Mouse (Mus musculus): ENCODE measurements around the gene Cldn9. TPM values are rescaled to one million over a fixed set of nuclear protein-coding genes. Genes with fewer than 3 reads are reported as not detected.

Gene Cldn9
- total and polyA plus RNA-seq, 3 experiments = not detected

GRCm38 (mm10) chr17:23654410-23654809 lies 29.4 kb downstream of the Cldn9 start:
- H3K36me3 ChIP-seq (ENCODE audit: control insufficient read depth, insufficient read depth, low read length) = no peaks in the 10 kb centered on the region
- TF ChIP-seq EP300 (IDR thresholded peaks at IDR 0.05; ENCODE audit: insufficient read depth, low read depth, low read length) (no peak), CTCF (IDR thresholded peaks at IDR 0.05) (no peak), POLR2A (IDR thresholded peaks at IDR 0.05; ENCODE audit: insufficient read depth, low read depth, low read length) (no peak)
- DNase-seq = no peak
- H3K79me2 ChIP-seq (replicated peaks; ENCODE audit: control insufficient read depth, insufficient read depth, low read length) = no peaks in the 10 kb centered on the region
- H3K4me1 ChIP-seq (ENCODE audit: control insufficient read depth, insufficient read depth, low read length) = no peaks in the 10 kb centered on the region
- intact Hi-C loops (cut with DNase I) = no loop called here
- no peak overlapping the region for H3K9ac ChIP-seq (ENCODE audit: low read depth, low read length)
- H3K27ac ChIP-seq = no peak overlapping the region
- no peaks in the 10 kb centered on the region for H3K27me3 ChIP-seq (ENCODE audit: control insufficient read depth, insufficient read depth, low read length)
- no peak overlapping the region for H3K4me3 ChIP-seq
- 40% methylated on average over 2 of the region's 2 CpGs for WGBS

GRCm38 (mm10) chr17:23654001-23654400 lies 29.8 kb downstream of the Cldn9 start:
- intact Hi-C loops (cut with DNase I) = no loop called here
- no peak overlapping the region for H3K27ac ChIP-seq
- WGBS = 48% methylated on average over 6 of the region's 6 CpGs

GRCm38 (mm10) chr17:23653324-23653723 lies 30.5 kb downstream of the Cldn9 start:
- intact Hi-C loops (cut with DNase I) = no loop called here
- TF ChIP-seq EP300 (IDR thresholded peaks at IDR 0.05; ENCODE audit: insufficient read depth, low read depth, low read length) = no peak
- peak; percentile 17; the same call in 1 of the 2 replicates for TF ChIP-seq CTCF (IDR thresholded peaks at IDR 0.05)
- 46% methylated on average over 2 of the region's 2 CpGs for WGBS

More at GRCm38 (mm10) chr17:23654001-23654400, 29.8 kb downstream of the Cldn9 start:
- no peak overlapping the region for H3K9ac ChIP-seq (ENCODE audit: low read depth, low read length)
- no peak for TF ChIP-seq CTCF (IDR thresholded peaks at IDR 0.05)
- no peak for TF ChIP-seq POLR2A (IDR thresholded peaks at IDR 0.05; ENCODE audit: insufficient read depth, low read depth, low read length)
- TF ChIP-seq EP300 (IDR thresholded peaks at IDR 0.05; ENCODE audit: insufficient read depth, low read depth, low read length) = no peak
- no peaks in the 10 kb centered on the region for H3K79me2 ChIP-seq (replicated peaks; ENCODE audit: control insufficient read depth, insufficient read depth, low read length)
- H3K36me3 ChIP-seq (ENCODE audit: control insufficient read depth, insufficient read depth, low read length) = no peaks in the 10 kb centered on the region
- DNase-seq = no peak
- H3K4me1 ChIP-seq (ENCODE audit: control insufficient read depth, insufficient read depth, low read length) = no peaks in the 10 kb centered on the region
- no peaks in the 10 kb centered on the region for H3K27me3 ChIP-seq (ENCODE audit: control insufficient read depth, insufficient read depth, low read length)
- no peak overlapping the region for H3K4me3 ChIP-seq

GRCm38 (mm10) chr17:23651363-23651762 lies 32.5 kb downstream of the Cldn9 start:
- H3K4me1 ChIP-seq (ENCODE audit: control insufficient read depth, insufficient read depth, low read length) = no peaks in the 10 kb centered on the region
- H3K27ac ChIP-seq = no peak overlapping the region
- 66% methylated on average over 6 of the region's 6 CpGs for WGBS
- intact Hi-C loops (cut with DNase I) = no loop called here
- H3K36me3 ChIP-seq (ENCODE audit: control insufficient read depth, insufficient read depth, low read length) = no peaks in the 10 kb centered on the region
- H3K4me3 ChIP-seq = no peak overlapping the region
- no peaks in the 10 kb centered on the region for H3K27me3 ChIP-seq (ENCODE audit: control insufficient read depth, insufficient read depth, low read length)
- no peak overlapping the region for H3K9ac ChIP-seq (ENCODE audit: low read depth, low read length)
- no peaks in the 10 kb centered on the region for H3K79me2 ChIP-seq (replicated peaks; ENCODE audit: control insufficient read depth, insufficient read depth, low read length)
- DNase-seq = no peak
- no peak for TF ChIP-seq CTCF (IDR thresholded peaks at IDR 0.05)
- TF ChIP-seq EP300 (IDR thresholded peaks at IDR 0.05; ENCODE audit: insufficient read depth, low read depth, low read length) = no peak
- TF ChIP-seq POLR2A (IDR thresholded peaks at IDR 0.05; ENCODE audit: insufficient read depth, low read depth, low read length) = no peak

More at GRCm38 (mm10) chr17:23653324-23653723, 30.5 kb downstream of the Cldn9 start:
- DNase-seq = no peak
- Histone ChIP-seq H3K79me2 (replicated peaks; ENCODE audit: control insufficient read depth, insufficient read depth, low read length) (no peaks in the 10 kb centered on the region), H3K4me3 (no peak overlapping the region), H3K27ac (no peak overlapping the region), H3K9ac (ENCODE audit: low read depth, low read length) (no peak overlapping the region), H3K36me3 (ENCODE audit: control insufficient read depth, insufficient read depth, low read length) (no peaks in the 10 kb centered on the region), H3K4me1 (ENCODE audit: control insufficient read depth, insufficient read depth, low read length) (no peaks in the 10 kb centered on the region), H3K27me3 (ENCODE audit: control insufficient read depth, insufficient read depth, low read length) (no peaks in the 10 kb centered on the region)

- Histone ChIP-seq H3K27ac (no peak overlapping the region), H3K4me1 (ENCODE audit: control insufficient read depth, insufficient read depth, low read length) (no peaks in the 10 kb centered on the region), H3K27me3 (ENCODE audit: control insufficient read depth, insufficient read depth, low read length) (peaks cover 5% of the 10 kb centered on the region), H3K36me3 (ENCODE audit: control insufficient read depth, insufficient read depth, low read length) (no peaks in the 10 kb centered on the region), H3K9ac (ENCODE audit: low read depth, low read length) (no peak overlapping the region), H3K79me2 (replicated peaks; ENCODE audit: control insufficient read depth, insufficient read depth, low read length) (no peaks in the 10 kb centered on the region), H3K4me3 (no peak overlapping the region)
- intact Hi-C loops (cut with DNase I) = no loop called here
- DNase-seq = no peak
- no peak for TF ChIP-seq CTCF (IDR thresholded peaks at IDR 0.05)
- no peak for TF ChIP-seq POLR2A (IDR thresholded peaks at IDR 0.05; ENCODE audit: insufficient read depth, low read depth, low read length)
- TF ChIP-seq EP300 (IDR thresholded peaks at IDR 0.05; ENCODE audit: insufficient read depth, low read depth, low read length) = no peak
- WGBS = 42% methylated on average over 10 of the region's 10 CpGs
These were observed 37.9 kb downstream of the Cldn9 start for GRCm38 (mm10) chr17:23645894-23646293.

GRCm38 (mm10) chr17:23644613-23645495 lies 39.0 kb downstream of the Cldn9 start, which contains the start of gene Mmp25:
Gene Mmp25, minus strand, starts transcription at chr17:23645277.
- Histone ChIP-seq H3K9ac (ENCODE audit: low read depth, low read length) (peak within 1 kb of the TSS; percentile 23), H3K4me1 (ENCODE audit: control insufficient read depth, insufficient read depth, low read length) (no peaks in the 10 kb centered on the region), H3K27me3 (ENCODE audit: control insufficient read depth, insufficient read depth, low read length) (peaks cover 5% of the 10 kb centered on the region), H3K4me3 (peak within 1 kb of the TSS; percentile 38), H3K36me3 (ENCODE audit: control insufficient read depth, insufficient read depth, low read length) (no peaks in the 10 kb centered on the region), H3K27ac (no peak within 1 kb of the TSS), H3K79me2 (replicated peaks; ENCODE audit: control insufficient read depth, insufficient read depth, low read length) (no peaks in the 10 kb centered on the region)
- 1% methylated on average over 58 of the region's 58 CpGs for WGBS
- intact Hi-C loops (cut with DNase I) = no loop called here
- no peak for DNase-seq
- TF ChIP-seq EP300 (IDR thresholded peaks at IDR 0.05; ENCODE audit: insufficient read depth, low read depth, low read length) (no peak), CTCF (IDR thresholded peaks at IDR 0.05) (no peak), POLR2A (IDR thresholded peaks at IDR 0.05; ENCODE audit: insufficient read depth, low read depth, low read length) (no peak)

Other genes with a start within 250 kb of the Cldn9 start
- not detected for gene Vmn2r117, start 204.3 kb downstream of the Cldn9 start, total RNA-seq (2021)
- gene Vmn2r117, start 204.3 kb downstream of the Cldn9 start, polyA plus RNA-seq (2012; rRNA removed) = not detected in 2 replicates
- 1 to 10 TPM; 5.5 to 6.2 TPM for gene Zfp213, start 119.8 kb downstream of the Cldn9 start, total RNA-seq (2021)
- 8.7 and 9.8 TPM in 2 replicates for gene Zfp213, start 119.8 kb downstream of the Cldn9 start, polyA plus RNA-seq (2012; rRNA removed)
- gene Zfp13, start 84.5 kb downstream of the Cldn9 start, total RNA-seq (2021) = 1 to 10 TPM; 2.2 to 2.8 TPM
- 3.2 and 3.6 TPM in 2 replicates for gene Zfp13, start 84.5 kb downstream of the Cldn9 start, polyA plus RNA-seq (2012; rRNA removed)
- not detected for gene Zscan10, start 83.2 kb downstream of the Cldn9 start, total RNA-seq (2021)
- not detected in 2 replicates for gene Zscan10, start 83.2 kb downstream of the Cldn9 start, polyA plus RNA-seq (2012; rRNA removed)
- gene Mmp25, start 38.7 kb downstream of the Cldn9 start, total RNA-seq (2021) = under 1 TPM; 0.09 to 0.10 TPM
- gene Mmp25, start 38.7 kb downstream of the Cldn9 start, polyA plus RNA-seq (2012; rRNA removed) = 0.18 and 0.21 TPM in 2 replicates
- not detected for gene Bicdl2, start 23.5 kb downstream of the Cldn9 start, total RNA-seq (2021)
- gene Bicdl2, start 23.5 kb downstream of the Cldn9 start, polyA plus RNA-seq (2012; rRNA removed) = not detected in 2 replicates
- gene Hcfc1r1, start 10.4 kb downstream of the Cldn9 start, total RNA-seq (2021) = 100 to 1,000 TPM; 172 to 215 TPM
- gene Hcfc1r1, start 10.4 kb downstream of the Cldn9 start, polyA plus RNA-seq (2012; rRNA removed) = 494 and 575 TPM in 2 replicates
- gene Thoc6, start 10.1 kb downstream of the Cldn9 start, total RNA-seq (2021) = 1 to 10 TPM; 9.6 to 9.7 TPM
- gene Thoc6, start 10.1 kb downstream of the Cldn9 start, polyA plus RNA-seq (2012; rRNA removed) = 14.4 and 15.3 TPM in 2 replicates
- gene Tnfrsf12a, start 6.6 kb downstream of the Cldn9 start, total RNA-seq (2021) = 10 to 100 TPM; 80.1 to 82.5 TPM
- 28.1 and 37.9 TPM in 2 replicates for gene Tnfrsf12a, start 6.6 kb downstream of the Cldn9 start, polyA plus RNA-seq (2012; rRNA removed)
- not detected for gene Cldn6, start 4.8 kb downstream of the Cldn9 start, total RNA-seq (2021)
- not detected in 2 replicates for gene Cldn6, start 4.8 kb downstream of the Cldn9 start, polyA plus RNA-seq (2012; rRNA removed)
- gene 1520401A03Rik, start 38.8 kb upstream of the Cldn9 start, total RNA-seq (2021) = not detected
- gene 1520401A03Rik, start 38.8 kb upstream of the Cldn9 start, polyA plus RNA-seq (2012; rRNA removed) = not detected in 2 replicates
- 1 to 10 TPM; 1.2 to 1.6 TPM for gene Pkmyt1, start 42.3 kb upstream of the Cldn9 start, total RNA-seq (2021)
- gene Pkmyt1, start 42.3 kb upstream of the Cldn9 start, polyA plus RNA-seq (2012; rRNA removed) = 3.9 and 5.6 TPM in 2 replicates
- gene Paqr4, start 56.8 kb upstream of the Cldn9 start, total RNA-seq (2021) = 10 to 100 TPM; 25.5 to 27.2 TPM
- 30.7 and 33.2 TPM in 2 replicates for gene Paqr4, start 56.8 kb upstream of the Cldn9 start, polyA plus RNA-seq (2012; rRNA removed)
- gene Kremen2, start 61.8 kb upstream of the Cldn9 start, total RNA-seq (2021) = not detected
- 0.06 and 0.27 TPM in 2 replicates for gene Kremen2, start 61.8 kb upstream of the Cldn9 start, polyA plus RNA-seq (2012; rRNA removed)
- gene Flywch1, start 87.6 kb upstream of the Cldn9 start, total RNA-seq (2021) = 10 to 100 TPM; 39.4 to 40.1 TPM
- 25.9 and 33.4 TPM in 2 replicates for gene Flywch1, start 87.6 kb upstream of the Cldn9 start, polyA plus RNA-seq (2012; rRNA removed)
- under 1 TPM; 0.27 to 0.50 TPM for gene Flywch2, start 102.1 kb upstream of the Cldn9 start, total RNA-seq (2021)
- gene Flywch2, start 102.1 kb upstream of the Cldn9 start, polyA plus RNA-seq (2012; rRNA removed) = 1.3 and 1.5 TPM in 2 replicates
- 100 to 1,000 TPM; 157 to 161 TPM for gene Srrm2, start 106.5 kb upstream of the Cldn9 start, total RNA-seq (2021)
- gene Srrm2, start 106.5 kb upstream of the Cldn9 start, polyA plus RNA-seq (2012; rRNA removed) = 318 and 320 TPM in 2 replicates
- gene Elob, start 145.1 kb upstream of the Cldn9 start, total RNA-seq (2021) = 100 to 1,000 TPM; 325 to 371 TPM
- 384 and 511 TPM in 2 replicates for gene Elob, start 145.1 kb upstream of the Cldn9 start, polyA plus RNA-seq (2012; rRNA removed)
- gene Prss33, start 152.0 kb upstream of the Cldn9 start, total RNA-seq (2021) = not detected
- gene Prss33, start 152.0 kb upstream of the Cldn9 start, polyA plus RNA-seq (2012; rRNA removed) = not detected in 2 replicates
- gene Prss32, start 159.8 kb upstream of the Cldn9 start, total RNA-seq (2021) = not detected
- 0.16 TPM in 1 of 2 replicates, not detected in the other for gene Prss32, start 159.8 kb upstream of the Cldn9 start, polyA plus RNA-seq (2012; rRNA removed)
- under 1 TPM in 1 of 2 experiments, not detected in 1; 0.29 TPM for gene Prss41, start 160.1 kb upstream of the Cldn9 start, total RNA-seq (2021)
- not detected in 2 replicates for gene Prss41, start 160.1 kb upstream of the Cldn9 start, polyA plus RNA-seq (2012; rRNA removed)
- not detected for gene Prss21, start 184.0 kb upstream of the Cldn9 start, total RNA-seq (2021)
- not detected in 2 replicates for gene Prss21, start 184.0 kb upstream of the Cldn9 start, polyA plus RNA-seq (2012; rRNA removed)
- gene Dcpp1, start 196.8 kb upstream of the Cldn9 start, total RNA-seq (2021) = not detected
- gene Dcpp1, start 196.8 kb upstream of the Cldn9 start, polyA plus RNA-seq (2012; rRNA removed) = not detected in 2 replicates
- not detected for gene Dcpp2, start 196.9 kb upstream of the Cldn9 start, total RNA-seq (2021)
- not detected in 2 replicates for gene Dcpp2, start 196.9 kb upstream of the Cldn9 start, polyA plus RNA-seq (2012; rRNA removed)
- gene Dcpp3, start 233.4 kb upstream of the Cldn9 start, total RNA-seq (2021) = not detected
- gene Dcpp3, start 233.4 kb upstream of the Cldn9 start, polyA plus RNA-seq (2012; rRNA removed) = not detected in 2 replicates

Data from heart, adult 2 months (tissue).